Mouse (Mus musculus) megakaryocyte, embryonic 14.5 days (primary cell): ENCODE measurements at regions not wholly inside any gene's neighbourhood (a gene's known extent, or its start where the extent isn't known, plus 50 kb on each side); places are given as distances from the start of the nearest gene placed in this dataset.

ENCODE experiments used
- H3K27me3 ChIP-seq: replicated peaks from 2 replicates; pipeline ENCODE3; 2012; ENCODE audit warnings: inconsistent platforms
- H3K36me3 ChIP-seq: replicated peaks from 2 replicates; pipeline ENCODE3; 2012; ENCODE audit warnings: low read length, inconsistent platforms, mixed read lengths
- H3K4me1 ChIP-seq: 2 replicates; pipeline ENCODE4 v1.6.1; 2012; ENCODE audit warnings: inconsistent platforms
- H3K4me3 ChIP-seq: replicated peaks from 2 replicates; pipeline ENCODE3; 2012; ENCODE audit warnings: moderate library complexity, mild to moderate bottlenecking, inconsistent platforms
- H3K9me3 ChIP-seq: 2 replicates; pipeline ENCODE4 v1.6.1; 2012; ENCODE audit warnings: inconsistent platforms
- FLI1 ChIP-seq: IDR thresholded peaks from 2 replicates; pipeline ENCODE4 v1.6.1; 2012; ENCODE audit warnings: low read length, inconsistent platforms, mixed read lengths
- GATA1 ChIP-seq: IDR thresholded peaks from 3 replicates; pipeline ENCODE4 v1.6.1; 2012; ENCODE audit warnings: mixed read lengths, low read length, inconsistent platforms, borderline replicate concordance

GRCm38 (mm10) chr3:78795951-78796455 lies 490.3 kb downstream of the Rapgef2 start:
- Histone ChIP-seq H3K4me3 (no peak overlapping the region), H3K36me3 (no peaks in the 10 kb centered on the region)

DNA sequence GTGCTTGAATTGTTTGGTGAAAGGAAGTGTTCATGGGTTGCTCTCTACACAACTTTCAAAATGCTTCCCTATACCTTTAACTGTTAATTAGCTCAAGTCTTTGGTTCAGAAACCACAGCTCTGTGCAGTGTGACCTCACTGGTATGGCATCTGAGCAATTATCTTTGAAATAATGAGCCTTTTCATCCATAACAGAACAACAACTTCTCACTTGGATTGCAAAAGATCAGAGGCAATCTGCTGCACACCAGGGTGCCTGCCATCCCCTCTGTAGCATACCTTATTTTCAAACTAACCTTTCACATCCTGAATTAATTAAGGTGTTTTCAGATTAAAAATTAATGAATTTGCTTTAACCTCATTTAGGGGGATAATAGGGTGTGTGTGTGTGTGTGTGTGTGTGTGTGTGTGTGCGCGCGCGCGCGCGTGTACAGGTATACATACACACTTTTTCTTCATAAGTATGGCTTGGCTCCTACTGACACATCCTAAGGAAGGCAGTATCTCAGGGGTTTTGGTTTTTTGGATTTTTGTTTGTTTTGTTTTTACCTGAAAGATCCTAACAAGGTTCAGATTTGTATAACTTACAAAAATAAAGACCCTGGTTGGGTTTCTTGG lies 493.8 kb downstream of the Rapgef2 start:
- no peak for TF ChIP-seq FLI1
- no peak for TF ChIP-seq GATA1
- Histone ChIP-seq H3K4me3 (no peak overlapping the region), H3K36me3 (no peaks in the 10 kb centered on the region), H3K27me3 (no peaks in the 10 kb centered on the region), H3K4me1 (no peaks in the 10 kb centered on the region), H3K9me3 (no peaks in the 10 kb centered on the region)

More at GRCm38 (mm10) chr3:78795951-78796455, 490.3 kb downstream of the Rapgef2 start:
- H3K4me1 ChIP-seq: no peaks in the 10 kb centered on the region
- TF ChIP-seq FLI1 (no peak), GATA1 (no peak)
- no peaks in the 10 kb centered on the region for H3K27me3 ChIP-seq
- no peaks in the 10 kb centered on the region for H3K9me3 ChIP-seq

DNA sequence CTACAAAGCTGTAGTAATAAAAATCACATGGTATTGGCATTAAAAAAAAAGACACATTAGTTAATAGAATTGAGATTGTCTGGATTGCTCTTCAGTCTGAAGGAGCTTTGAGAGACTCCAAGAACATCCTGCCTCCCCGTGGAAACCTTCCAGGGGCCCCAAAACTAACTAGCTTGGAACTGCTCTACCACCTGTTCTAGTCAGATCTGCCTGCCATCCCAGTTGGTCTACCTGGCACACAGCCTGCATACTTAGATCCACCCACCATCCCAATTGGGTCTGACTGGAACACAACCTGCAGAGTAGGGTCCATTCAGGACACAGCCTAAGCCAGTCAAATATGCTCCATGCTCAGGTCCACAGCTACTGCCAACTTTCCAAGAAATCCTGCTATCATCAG lies 503.6 kb downstream of the Rapgef2 start:
- Histone ChIP-seq H3K27me3 (no peaks in the 10 kb centered on the region), H3K9me3 (no peaks in the 10 kb centered on the region), H3K4me1 (no peaks in the 10 kb centered on the region), H3K36me3 (no peaks in the 10 kb centered on the region), H3K4me3 (no peak overlapping the region)
- TF ChIP-seq FLI1 (no peak), GATA1 (no peak)

DNA sequence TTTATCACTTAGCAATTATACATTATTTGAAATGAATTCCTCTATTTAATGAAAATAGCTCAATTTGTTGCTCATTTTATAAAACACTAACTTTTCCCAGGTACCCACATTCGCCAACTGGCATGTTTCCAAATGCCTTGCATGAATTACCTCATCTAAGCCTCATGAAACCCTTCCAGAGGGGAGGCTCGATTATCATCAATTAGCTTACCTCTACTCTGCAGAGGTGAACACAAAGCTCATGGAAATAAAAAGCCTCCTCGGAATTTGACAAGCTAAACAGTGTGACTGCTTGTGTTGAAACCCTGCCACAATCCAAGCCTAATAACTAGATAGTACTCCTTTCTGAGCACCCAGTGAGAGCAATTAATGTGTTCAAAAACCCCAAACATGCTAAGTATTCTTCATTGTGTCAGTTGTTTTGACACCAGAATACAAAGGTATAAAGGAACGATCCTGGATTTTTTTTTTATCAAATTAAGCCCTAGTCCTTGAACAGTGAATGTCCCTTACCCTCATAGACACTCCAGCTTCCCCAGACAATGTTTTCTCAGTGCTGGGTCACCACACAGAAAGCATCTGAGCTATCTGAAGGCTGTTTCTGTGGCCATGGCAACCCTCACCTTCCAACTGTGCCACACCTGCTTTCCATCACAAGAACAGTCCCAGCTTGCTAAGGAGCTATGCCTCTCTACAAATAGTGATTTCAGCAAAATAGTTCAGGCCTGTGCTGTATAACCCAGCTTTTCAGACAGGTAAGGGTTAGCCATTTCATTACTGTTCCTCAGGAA lies 530.4 kb downstream of the Rapgef2 start:
- no peaks in the 10 kb centered on the region for H3K36me3 ChIP-seq

GRCm38 (mm10) chr3:78736111-78736510 lies 550.2 kb downstream of the Rapgef2 start:
- Histone ChIP-seq H3K9me3 (0 out of 2 replicates have a peak, but pooled peaks cover 3% of the 10 kb centered on the region), H3K4me3 (no peak overlapping the region), H3K27me3 (no peaks in the 10 kb centered on the region), H3K36me3 (no peaks in the 10 kb centered on the region), H3K4me1 (no peaks in the 10 kb centered on the region)
- no peak for TF ChIP-seq FLI1
- TF ChIP-seq GATA1: no peak

More for the DNA sequence above, 530.4 kb downstream of the Rapgef2 start:
- H3K9me3 ChIP-seq: no peaks in the 10 kb centered on the region
- TF ChIP-seq GATA1 (no peak), FLI1 (no peak)
- no peaks in the 10 kb centered on the region for H3K27me3 ChIP-seq
- H3K4me1 ChIP-seq: no peaks in the 10 kb centered on the region
- H3K4me3 ChIP-seq: no peak overlapping the region

GRCm38 (mm10) chr3:78716691-78717090 lies 569.6 kb downstream of the Rapgef2 start:
- TF ChIP-seq GATA1: no peak
- TF ChIP-seq FLI1: no peak
- no peak overlapping the region for H3K4me3 ChIP-seq
- H3K27me3 ChIP-seq: no peaks in the 10 kb centered on the region
- no peaks in the 10 kb centered on the region for H3K36me3 ChIP-seq
- no peaks in the 10 kb centered on the region for H3K9me3 ChIP-seq
- no peaks in the 10 kb centered on the region for H3K4me1 ChIP-seq

- H3K36me3 ChIP-seq: no peaks in the 10 kb centered on the region
- peaks cover 5% of the 10 kb centered on the region; the same call in 1 of the 2 replicates for H3K9me3 ChIP-seq
- TF ChIP-seq GATA1: no peak
- TF ChIP-seq FLI1: no peak
- H3K4me1 ChIP-seq: no peaks in the 10 kb centered on the region
- H3K4me3 ChIP-seq: no peak overlapping the region
- no peaks in the 10 kb centered on the region for H3K27me3 ChIP-seq
Observed at GRCm38 (mm10) chr3:78707687-78708086, 578.6 kb downstream of the Rapgef2 start.

DNA sequence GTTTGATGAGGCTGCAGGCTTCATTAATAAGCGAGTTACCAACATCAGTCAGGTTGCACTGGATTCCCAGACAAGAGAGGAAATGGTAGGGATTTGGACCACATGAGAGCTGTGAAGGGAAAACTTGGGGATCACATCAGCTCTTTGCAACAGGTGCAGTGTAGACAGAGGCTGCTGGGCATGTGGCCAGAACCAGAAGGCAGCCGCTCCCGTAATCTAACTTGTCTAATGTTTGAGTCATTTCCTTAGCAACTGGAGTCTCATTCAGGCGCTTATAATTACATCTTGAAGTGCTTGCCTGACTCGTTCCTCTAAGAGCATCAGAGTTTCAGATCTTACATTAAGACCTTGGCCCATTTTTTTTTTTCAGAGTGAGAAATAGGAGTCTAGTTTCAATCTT lies 587.4 kb downstream of the Rapgef2 start:
- H3K4me1 ChIP-seq: no peaks in the 10 kb centered on the region
- no peaks in the 10 kb centered on the region for H3K27me3 ChIP-seq
- TF ChIP-seq GATA1 (no peak), FLI1 (no peak)
- no peaks in the 10 kb centered on the region for H3K36me3 ChIP-seq
- H3K9me3 ChIP-seq: no peaks in the 10 kb centered on the region
- H3K4me3 ChIP-seq: no peak overlapping the region

DNA sequence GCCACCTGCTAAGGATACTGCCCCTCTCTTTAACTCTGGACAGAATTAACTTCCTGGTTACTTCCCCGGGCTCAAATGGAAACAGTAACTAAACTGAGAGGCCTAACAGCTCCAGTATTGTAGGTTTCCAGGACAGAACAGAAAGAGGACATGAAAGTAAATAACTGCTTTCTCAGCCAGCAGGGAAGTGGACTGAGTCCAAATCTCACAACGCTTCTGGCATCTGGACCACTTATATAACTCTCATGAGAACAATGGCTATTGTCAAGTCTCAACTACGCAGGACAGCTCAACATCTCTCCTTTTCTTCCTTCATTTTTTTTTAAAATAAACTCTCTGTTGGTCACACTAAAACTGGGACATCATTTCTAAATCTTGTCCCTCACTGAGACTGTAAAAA lies 594.8 kb downstream of the Rapgef2 start:
- TF ChIP-seq FLI1 (no peak), GATA1 (no peak)
- Histone ChIP-seq H3K9me3 (no peaks in the 10 kb centered on the region), H3K4me3 (no peak overlapping the region), H3K4me1 (no peaks in the 10 kb centered on the region), H3K27me3 (no peaks in the 10 kb centered on the region), H3K36me3 (no peaks in the 10 kb centered on the region)

DNA sequence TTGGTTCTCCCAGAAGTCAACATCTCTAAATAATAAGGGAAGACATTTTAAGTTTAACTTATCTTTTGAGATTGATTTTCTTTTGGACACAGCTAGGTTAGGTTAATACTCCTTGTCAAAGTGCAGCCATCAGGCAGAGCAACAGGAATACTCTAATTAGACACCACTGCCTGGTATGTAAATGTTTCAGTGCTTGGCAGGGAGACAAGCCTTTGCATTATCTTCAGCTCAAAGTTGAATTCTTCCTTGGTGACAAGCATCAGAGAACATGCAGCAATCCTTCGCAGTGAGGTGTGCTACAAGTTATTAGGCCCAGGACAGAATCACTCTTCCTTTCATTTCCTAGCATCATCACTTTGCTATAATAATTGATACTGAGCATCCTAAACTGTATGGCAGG lies 608.7 kb downstream of the Rapgef2 start:
- H3K4me1 ChIP-seq: no peaks in the 10 kb centered on the region
- no peak overlapping the region for H3K4me3 ChIP-seq
- H3K9me3 ChIP-seq: 0 out of 2 replicates have a peak, but pooled peaks cover 3% of the 10 kb centered on the region
- no peaks in the 10 kb centered on the region for H3K36me3 ChIP-seq
- H3K27me3 ChIP-seq: no peaks in the 10 kb centered on the region
- TF ChIP-seq GATA1 (no peak), FLI1 (no peak)
